Mouse (Mus musculus): ENCODE data around the gene Pex11b.
A peak's percentile ranks its signal among the peaks of the same experiment; 100 is the strongest.
"Not testable (repeated sequence)": the region's sequence is repeated elsewhere in the genome, so short reads cannot be mapped to it uniquely, and the experiment has no call there.

Gene Pex11b

DNA sequence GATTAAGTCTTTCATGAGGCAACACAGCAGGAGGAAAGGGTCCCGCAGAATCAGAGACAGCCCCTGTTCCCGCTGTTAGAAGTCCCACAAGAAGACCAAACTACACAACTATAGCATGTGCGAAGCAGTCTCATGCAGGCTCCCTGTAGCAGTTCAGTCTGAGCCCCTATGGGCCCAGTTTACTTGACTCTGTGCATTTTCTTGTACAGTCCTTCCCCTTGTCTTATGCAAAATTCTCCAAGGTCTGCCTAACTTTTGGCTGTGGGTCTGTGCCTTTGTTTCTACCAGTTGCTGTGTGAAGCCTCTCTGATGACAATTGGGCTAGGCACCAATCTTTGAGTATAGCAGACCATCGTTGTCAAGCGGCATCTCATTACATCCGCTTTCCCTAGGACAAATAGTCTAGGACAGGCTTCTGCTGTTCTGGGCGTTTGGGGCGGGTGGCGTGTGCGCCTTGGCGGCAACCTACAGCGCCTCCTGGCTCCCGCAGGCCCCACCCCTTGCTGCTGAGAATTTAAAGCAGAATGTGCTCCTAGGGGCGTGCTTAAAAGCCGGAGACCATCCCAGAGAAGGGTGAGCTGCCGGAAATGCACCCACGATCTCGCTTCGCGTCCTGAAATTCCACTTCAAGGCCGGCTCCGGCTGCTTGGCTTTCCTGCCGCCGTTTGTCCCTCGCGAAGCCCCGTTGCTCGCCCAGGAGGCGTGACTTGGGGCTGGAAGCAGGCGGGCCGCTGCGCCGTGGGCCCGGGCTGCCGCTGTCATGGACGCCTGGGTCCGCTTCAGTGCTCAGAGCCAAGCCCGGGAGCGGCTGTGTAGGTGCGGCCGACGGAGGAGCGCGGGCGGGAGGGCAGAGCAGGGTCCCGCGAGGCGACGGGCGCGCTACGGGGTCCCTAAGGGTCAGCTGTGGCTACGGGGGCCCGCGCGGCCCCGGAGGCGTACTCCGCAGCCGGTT lies at the start of gene Pex11b, which contains the start of gene Gm42957:
Gene Pex11b, plus strand, starts transcription at position 449 of the 952 bp plus-strand sequence.
Gene Gm42957, plus strand, starts transcription at position 547 of the 952 bp plus-strand sequence.
- DNase-seq, result peak; percentile 85

DNA sequence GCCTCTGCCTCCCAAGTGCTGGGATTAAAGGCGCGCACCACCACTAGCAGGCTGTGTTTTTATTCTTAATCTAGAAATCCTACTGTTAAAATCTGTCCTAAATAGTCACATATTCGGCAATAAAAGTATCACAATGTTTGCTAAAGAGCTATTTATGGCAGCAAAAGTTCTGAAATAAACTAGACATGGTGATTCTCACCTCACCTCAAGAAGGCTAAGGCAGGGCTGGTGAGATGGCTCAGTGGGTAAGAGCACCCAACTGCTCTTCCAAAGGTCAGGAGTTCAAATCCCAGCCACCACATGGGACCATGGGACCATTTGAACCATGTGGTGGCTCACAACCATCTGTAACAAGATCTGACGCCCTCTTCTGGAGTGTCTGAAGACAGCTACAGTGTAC lies 44.5 kb upstream of the Pex11b start:
- DNase-seq, result no peak

DNA sequence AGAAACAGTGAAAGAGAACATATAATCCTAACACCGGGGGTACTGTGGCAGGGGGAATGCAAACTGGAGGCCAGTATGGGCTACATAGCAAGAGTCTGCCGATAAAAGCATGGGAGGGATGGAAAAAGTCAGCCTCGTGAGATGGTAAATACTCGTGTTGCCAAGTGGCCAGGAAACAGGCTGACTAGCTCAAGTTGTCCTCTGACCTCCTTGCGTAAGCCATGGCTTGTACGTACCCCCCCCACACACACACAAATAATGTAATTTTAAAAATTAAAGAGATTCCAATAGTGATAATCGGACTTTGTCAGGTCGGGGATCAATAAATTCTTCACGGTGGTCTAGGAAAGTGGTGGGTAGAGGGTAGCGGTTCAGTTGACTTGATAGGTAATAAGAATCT lies 41.8 kb upstream of the Pex11b start:
- peak; percentile 26 for DNase-seq

DNA sequence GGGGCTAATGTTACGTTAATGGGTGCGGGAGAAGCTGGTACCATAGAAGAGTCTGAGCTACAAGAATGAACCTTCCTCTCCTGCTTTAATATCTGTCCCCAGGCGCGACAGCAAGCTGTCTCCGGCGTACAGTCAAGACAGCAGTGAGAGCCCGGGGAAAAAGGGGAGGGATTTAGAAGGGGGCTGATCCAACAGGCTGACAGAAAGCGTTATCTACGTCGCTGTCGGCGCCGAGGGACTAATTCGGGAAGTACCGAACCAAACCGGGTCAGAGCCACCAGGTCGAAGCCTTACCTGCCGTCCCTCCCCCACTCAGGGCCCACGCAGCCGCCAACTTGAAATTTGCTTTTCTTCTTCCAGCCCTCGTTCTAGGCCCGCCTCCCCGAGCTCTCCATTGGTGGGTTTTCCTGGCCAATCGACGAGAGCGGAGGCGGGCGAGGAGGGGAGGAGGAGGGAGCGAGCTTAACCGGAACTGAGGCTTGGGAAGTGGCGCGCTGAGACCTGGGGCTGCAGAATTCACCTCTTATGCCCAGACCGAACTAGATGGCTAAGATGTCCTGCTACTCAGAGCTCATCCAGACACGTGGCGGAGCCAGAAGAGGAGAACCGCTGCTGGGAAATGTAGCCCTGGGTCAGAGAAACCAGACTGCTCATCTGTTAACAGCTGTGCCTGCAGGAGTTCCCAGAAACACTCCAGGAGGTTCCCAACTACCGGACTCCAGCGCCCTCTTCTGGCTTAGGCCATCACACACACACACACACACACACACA lies 41.2 kb upstream of the Pex11b start, which contains the start of gene Polr3gl:
Gene Polr3gl, minus strand, starts transcription at position 392 of the 771 bp plus-strand sequence.
- peak; percentile 94 for DNase-seq

DNA sequence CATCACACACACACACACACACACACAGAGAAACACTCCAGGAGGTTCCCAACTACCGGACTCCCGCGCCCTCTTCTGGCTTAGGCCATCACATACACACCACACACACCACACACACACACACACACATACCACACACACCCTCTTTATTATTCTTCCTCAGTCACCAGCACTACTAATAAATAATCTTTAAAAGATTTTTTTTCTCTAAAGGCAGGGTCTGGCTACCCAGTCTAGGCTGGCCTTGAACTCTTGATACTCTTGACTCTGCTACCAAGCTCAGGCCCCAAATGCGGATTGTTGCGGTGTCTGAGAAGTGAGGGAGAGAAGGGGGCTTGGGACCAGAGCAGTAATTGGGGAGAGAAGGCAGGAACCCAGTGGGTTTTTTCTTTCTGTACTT lies 40.3 kb upstream of the Pex11b start:
- no peak for DNase-seq

DNA sequence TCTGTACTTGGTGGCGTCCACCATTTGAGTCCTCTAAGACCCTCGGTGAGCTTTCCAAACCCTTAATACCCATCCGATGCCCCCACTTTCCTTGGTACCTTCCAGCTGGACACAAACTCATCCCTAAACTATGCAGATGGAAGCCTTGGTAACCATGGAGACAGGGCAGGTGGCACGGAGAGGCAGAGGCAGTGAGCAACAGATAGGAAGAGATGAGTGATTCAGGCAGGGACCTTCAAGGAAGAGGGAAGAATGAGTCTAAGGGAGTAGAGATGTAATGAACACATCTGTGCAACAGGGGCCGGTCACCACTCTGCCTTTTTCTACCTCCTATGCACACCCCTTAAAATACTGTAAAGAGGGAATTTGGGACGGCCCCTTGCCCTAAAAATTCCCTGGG lies 39.5 kb upstream of the Pex11b start:
- no peak for DNase-seq

DNA sequence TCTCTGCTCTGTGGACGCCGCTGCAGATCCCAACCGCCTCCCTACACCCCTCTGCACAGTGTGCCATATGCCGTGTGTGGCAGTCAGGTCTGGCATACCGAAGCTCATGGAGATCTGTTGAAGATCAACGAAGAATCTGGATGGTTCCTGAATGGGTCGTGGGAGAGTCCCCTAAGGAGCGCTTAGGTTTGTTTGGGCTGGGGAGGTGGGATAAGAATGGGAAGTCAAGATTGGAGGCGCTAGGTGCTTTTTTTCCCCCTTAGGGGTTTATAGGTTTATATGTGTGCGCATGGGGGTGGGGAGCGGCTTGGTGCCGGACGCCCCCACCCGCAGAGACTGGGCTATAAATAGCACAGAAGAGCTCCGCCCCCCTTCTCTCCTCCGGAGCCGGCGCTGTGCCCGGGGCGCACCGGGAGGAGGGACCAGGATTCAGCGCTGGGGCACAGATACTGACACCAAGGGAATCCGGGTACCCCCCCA lies 38.9 kb upstream of the Pex11b start, which contains the start of gene Ankrd34a:
Gene Ankrd34a, plus strand, starts transcription at position 409 of the 480 bp plus-strand sequence.
- peak; percentile 34 for DNase-seq

DNA sequence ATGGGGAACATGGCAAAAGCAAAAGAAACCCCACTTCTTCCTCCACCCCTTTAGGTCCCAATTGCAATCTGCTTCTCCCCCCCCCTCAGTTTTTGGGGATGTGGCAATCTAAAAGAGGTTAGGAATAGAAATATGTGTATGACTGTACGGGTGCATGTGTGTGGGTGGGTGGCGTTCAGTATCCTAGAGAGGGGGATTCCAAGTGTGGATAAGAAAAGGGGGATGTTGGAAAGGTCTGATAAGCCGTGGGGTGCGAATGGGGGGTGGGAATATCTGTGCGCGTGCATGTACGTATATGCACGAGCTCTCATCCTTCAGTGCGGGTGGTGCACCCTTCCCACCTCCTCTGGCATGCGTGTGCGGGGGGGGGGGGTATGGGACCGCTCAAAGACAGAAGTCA lies 38.3 kb upstream of the Pex11b start:
- no peak for DNase-seq

DNA sequence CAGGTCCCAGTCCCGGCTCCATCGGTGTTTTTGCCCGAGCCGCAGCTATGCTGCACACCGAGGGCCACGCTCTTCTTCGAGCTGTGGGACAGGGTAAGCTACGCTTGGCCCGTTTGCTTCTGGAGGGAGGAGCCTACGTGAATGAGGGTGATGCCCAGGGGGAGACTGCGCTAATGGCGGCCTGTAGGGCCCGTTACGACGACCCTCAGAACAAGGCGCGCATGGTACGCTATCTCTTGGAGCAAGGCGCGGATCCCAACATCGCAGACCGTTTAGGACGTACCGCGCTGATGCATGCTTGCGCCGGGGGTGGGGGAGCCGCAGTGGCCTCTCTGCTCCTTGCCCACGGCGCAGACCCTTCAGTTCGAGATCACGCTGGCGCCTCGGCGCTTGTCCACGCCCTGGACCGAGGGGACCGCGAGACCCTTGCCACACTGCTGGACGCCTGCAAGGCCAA lies 37.7 kb upstream of the Pex11b start:
- no peak for DNase-seq

DNA sequence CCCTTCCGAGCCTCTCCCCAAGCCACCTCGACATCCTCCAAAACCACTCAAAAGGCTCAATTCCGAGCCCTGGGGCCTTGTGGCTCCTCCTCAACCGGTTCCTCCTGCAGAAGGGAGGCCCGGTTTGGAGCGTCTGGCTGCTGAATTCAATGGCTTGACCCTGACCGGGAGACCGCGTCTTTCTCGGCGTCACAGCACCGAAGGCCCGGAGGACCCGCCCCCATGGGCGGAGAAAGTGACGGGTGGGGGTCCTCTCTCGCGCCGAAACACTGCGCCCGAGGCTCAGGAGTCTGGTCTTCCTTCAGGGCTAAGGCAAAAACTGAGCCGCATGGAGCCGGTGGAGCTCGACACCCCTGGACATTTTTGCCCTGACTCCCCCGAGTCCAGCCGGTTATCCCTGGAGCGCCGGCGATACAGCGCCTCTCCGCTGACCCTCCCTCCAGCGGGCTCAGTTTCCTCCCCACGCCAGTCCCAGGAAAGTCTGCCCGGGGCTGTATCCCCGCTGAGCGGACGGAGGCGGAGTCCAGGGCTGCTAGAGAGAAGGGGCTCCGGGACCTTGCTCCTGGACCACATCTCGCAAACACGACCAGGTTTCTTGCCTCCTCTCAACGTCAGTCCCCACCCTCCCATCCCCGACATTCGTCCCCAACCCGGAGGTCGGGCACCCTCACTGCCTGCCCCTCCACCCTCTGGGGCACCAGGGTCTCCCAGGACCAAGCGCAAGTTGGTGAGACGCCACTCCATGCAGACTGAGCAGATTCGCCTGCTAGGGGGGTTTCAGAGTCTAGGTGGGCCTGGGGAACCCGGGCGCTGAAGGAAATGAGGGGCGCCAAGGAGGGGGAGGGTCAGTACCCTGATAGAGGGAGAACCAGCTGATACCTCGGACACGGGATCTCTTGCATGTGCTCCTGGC lies 36.8 kb upstream of the Pex11b start:
- DNase-seq, result peak; percentile 53

DNA sequence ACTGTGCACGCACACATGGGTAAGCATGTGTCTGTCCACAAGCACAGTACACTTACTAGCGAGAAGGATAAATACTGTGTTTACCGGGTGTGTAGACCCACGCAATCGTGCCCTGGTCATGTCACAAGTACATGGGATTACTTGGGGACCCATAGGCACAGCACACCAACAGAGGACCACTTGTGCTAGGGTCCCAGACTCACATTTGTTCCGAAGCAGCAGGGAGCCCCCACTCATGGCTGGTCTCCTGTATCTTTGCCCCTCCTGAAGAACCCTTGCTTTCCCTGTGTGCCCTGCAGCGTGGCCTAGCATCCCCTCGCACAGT lies 36.1 kb upstream of the Pex11b start:
- no peak for DNase-seq

DNA sequence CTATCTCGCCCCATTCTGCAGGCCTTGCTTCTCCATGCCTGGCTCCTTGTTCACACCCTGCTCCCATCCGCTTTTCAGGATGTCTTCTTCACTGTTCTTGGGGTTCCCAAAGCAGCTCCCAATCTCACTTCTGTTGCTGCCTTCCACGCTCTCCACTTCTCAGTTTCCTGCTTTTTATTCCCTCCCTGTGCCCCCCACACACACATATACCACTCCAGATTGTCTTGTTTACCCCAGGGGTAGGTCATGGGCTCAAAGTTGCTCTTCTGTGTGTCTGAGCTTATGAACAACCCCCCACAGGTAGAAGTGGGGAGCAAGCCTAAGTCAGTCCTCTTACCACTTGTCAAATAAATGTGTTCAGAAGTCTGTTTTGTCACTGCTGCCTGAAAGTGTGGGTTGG lies 35.8 kb upstream of the Pex11b start:
- no peak for DNase-seq

DNA sequence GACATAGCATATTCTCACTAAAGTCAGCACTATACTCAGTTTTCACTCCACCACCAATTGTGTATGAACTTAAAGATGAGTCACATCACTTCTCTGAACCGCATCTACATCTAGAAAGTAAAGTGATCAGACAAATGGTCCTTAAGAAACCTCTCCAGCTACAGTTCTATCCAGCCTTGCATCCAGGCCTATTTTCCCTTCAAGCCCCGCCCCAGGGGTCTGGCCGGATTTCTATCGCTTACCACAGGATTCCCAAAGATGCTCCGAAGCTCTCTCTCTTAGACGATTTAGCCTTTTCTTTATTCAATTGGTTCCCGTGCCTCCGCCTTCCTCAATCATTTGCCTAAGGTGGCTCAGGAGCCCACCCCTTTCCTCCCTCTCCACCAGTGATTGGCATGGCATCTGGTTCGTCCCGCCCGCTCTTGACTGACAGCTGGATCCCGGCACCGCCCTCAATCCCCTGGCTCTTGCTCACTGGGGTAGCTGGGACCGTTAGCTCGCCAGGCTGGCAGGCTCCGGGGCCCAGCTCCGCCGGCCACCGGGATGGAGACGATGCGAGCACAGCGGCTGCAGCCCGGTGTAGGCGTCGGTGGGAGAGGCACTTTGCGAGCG lies 34.4 kb upstream of the Pex11b start, which contains the start of gene Lix1l:
Gene Lix1l, plus strand, starts transcription at position 511 of the 612 bp plus-strand sequence.
- peak; percentile 88 for DNase-seq

DNA sequence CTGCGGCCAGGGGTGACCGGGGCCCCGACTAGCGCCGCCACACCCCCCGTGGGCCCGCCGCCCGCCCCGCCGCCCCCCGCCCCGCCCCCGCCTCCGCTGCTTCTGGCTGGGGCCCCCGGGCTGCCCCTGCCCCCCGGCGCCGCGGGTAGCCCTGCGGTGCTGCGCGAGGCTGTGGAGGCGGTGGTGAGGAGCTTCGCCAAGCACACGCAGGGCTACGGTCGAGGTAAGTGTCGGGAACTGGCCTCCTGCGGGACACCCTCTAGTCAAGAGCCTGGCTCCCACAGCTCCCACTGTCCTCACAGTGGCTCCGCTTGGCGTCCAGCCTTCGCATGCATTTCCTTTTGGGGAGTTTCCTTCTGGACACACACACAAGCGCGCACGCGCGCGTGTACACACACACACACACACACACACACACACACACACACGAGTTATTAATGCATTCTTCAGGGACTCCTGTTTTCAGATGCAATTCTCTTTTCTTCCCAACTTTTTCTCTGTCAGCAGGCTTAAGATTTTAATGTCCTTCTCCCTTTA lies 33.9 kb upstream of the Pex11b start:
- peak; percentile 50 for DNase-seq

DNA sequence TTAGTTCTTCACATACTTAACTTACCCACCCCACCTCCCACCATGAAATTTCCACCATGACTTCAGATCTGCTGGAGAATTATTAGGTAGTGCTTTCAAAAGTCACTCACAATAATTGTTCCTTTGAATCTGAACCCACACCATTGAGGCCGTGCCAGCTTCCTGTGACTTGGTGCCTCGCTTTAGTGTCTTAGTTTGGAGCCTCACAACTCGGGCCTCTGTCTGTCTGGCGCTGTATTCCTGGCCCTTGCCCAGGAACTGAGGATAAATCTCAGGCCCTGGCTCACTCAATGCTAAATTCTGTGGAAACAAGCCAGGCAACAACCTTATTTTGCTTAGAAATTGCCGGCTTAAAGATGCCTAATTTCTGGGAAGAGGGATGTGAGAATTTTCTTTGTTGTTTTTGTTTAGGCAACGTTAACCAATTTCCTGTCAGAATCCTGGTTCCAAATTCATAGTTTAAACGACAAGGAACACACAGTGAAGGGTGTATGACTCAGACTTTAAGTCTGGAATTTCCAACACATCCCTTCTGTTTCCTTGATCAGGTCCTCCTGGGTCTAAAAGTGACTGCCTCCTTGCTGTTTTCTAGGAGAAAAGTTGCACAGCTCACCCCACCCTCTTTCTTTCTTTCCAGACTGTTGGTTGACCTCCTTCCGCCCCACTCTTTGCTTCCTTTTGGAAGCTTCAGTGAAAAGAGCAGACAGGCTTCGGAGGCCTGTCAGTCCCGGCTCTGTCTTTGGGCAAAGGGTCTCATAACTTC lies 33.1 kb upstream of the Pex11b start:
- no peak for DNase-seq

DNA sequence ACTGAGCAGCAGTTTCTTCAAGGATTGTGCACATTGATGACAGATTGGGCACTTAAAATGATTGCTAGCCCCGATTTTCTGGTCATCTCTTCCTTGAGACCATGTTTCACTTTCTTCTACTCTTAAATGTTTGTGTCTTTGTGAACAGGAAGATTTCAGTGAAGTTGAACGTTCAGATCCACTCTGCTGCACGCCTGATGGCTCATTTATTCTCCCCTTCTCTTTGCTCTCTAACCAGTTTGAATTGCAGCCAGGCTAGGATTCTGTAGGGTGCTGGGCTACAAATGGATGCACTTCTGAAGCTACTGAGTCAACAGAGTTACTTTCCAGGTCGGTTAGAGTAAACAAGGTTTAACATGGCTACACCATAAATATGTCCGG lies 32.5 kb upstream of the Pex11b start:
- DNase-seq, result no peak

DNA sequence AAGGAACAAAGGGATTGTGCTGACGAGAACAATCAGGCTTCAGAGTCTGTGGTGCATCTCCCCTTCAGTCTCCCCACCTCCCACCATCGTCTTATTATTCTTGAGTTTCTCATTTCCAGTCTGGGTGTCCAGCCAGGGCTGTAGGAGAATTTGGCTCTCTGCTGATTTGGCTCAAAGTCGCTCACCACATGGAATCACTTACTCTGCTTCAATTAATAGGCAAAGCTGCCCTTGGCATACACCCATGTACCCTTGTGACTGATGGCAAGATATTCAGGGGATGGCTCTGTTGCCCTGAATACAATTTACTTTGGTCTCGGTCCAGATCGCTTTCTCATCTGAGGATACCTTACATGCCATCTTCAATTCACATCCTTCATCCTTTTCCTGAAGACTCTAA lies 31.9 kb upstream of the Pex11b start:
- no peak for DNase-seq

DNA sequence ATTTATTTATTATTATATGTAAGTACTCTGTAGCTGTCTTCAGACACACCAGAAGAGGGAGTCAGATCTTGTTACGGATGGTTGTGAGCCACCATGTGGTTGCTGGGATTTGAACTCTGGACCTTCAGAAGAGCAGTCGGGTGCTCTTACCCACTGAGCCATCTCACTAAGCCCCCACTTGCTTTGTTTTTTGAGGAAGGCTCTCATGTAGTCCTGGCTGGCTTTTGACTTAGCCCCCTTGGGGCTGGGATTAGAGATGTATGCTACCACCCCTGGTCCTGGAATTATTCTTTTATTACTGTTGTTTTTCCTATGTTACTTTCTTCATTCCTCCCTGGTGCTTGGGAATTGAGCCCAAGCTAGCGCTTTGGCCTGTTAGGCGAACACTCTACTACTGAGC lies 29.2 kb upstream of the Pex11b start:
- DNase-seq, result not testable (repeated sequence)

DNA sequence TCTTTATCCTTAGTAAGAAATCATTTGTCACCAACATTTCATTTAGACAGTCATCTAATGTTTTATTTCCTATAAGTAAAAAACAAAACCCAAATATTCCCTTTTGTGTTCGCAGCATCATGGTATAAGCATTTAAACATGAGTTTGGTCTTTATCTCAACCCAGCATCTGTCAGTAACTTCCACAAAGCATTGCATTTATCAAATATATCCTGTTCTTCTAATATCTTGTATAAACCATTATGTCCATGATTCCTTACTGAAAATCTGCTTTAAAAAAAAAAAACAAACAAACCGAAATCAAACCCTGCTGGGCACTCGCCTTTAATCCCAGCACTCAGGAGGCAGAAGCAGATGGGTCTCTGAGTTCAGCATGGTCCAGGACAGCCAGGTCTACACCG lies 28.6 kb upstream of the Pex11b start:
- DNase-seq, result no peak

DNA sequence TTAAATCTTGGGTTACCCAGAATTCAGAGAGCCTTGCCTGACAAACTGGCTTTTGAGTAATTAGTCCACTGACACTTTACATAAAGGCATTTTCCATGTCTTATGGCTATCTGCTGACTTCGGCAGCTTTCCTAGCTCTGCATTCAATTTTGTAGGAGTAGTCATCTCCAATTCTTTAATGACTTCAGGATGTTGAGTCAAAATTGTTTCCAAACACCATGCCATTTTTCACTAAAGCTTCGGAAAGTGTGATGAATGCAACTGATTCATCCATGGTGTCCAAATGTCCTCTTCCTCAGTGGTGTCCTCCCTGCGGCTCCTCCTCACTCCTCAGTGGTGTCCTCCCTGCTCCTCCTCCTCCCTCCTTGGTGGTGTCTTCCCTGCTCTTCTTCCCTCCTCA lies 17.2 kb upstream of the Pex11b start:
- no peak for DNase-seq

DNA sequence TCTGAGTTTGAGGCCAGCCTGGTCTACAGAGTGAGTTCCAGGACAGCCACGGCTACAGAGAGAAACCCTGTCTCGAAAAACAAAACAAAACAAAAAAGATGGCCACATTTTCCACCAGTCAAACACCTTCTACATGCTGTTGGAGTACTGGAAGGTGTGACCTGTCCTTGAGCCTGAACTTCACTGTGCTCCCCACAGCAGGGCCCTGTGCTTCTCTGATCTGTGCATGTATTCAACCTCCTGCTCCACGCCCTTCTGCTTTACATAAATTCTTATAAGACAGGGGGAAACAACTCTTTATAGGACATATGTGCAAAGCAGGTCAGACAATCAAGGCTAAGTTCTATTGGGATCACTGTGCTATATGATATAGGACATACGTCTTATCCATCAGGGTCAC lies 12.0 kb upstream of the Pex11b start:
- no peak for DNase-seq

Data from liver (tissue).